Mouse (Mus musculus) G1E (cell line): ENCODE measurements at regions not wholly inside any gene's neighbourhood (a gene's known extent, or its start where the extent isn't known, plus 50 kb on each side); places are given as distances from the start of the nearest gene placed in this dataset.

ENCODE experiments used
- ATAC-seq: 2 replicates; pipeline ENCODE4 v1.8.0; 2016; ENCODE audit warnings: mild to moderate bottlenecking; ENCODE audit not compliant: insufficient number of reproducible peaks, poor library complexity, low FRiP score, severe bottlenecking; ENCODE audit errors: extremely low read depth
- DNase-seq: peaks from one replicate; pipeline ENCODE4 v3.0.0; 2012; ENCODE audit warnings: low spot score
- H3K27me3 ChIP-seq: 2 replicates; pipeline ENCODE4 v1.6.1; 2012; ENCODE audit warnings: mild to moderate bottlenecking, low read length, inconsistent platforms; ENCODE audit not compliant: insufficient read depth
- H3K36me3 ChIP-seq: replicated peaks from 2 replicates; pipeline ENCODE3; 2012; ENCODE audit warnings: mild to moderate bottlenecking, inconsistent platforms
- H3K4me1 ChIP-seq: 2 replicates; pipeline ENCODE4 v1.6.1; 2012; ENCODE audit warnings: low read depth, low read length, inconsistent platforms, mixed read lengths; ENCODE audit not compliant: insufficient read depth
- H3K4me3 ChIP-seq: 2 replicates; pipeline ENCODE4 v1.5.1; 2012; ENCODE audit warnings: low read depth, mild to moderate bottlenecking, inconsistent platforms, low read length, moderate library complexity, mixed read lengths
- H3K9me3 ChIP-seq: replicated peaks from 2 replicates; pipeline ENCODE4 v1.6.1; 2012; ENCODE audit warnings: inconsistent platforms
- CTCF ChIP-seq: IDR thresholded peaks from 2 replicates; pipeline ENCODE4 v1.5.1; 2012; ENCODE audit warnings: low read depth, low read length, inconsistent platforms, mixed read lengths
- GATA1 ChIP-seq: IDR thresholded peaks from 2 replicates; pipeline ENCODE4 v1.6.1; 2012; ENCODE audit warnings: borderline replicate concordance, low read length, inconsistent platforms, mixed read lengths
- GATA2 ChIP-seq: IDR thresholded peaks from 2 replicates; pipeline ENCODE4 v1.6.1; 2012; ENCODE audit warnings: low read depth, low read length, inconsistent platforms, borderline replicate concordance
- POLR2AphosphoS5 ChIP-seq: IDR thresholded peaks from 2 replicates; pipeline ENCODE4 v1.6.1; 2012; ENCODE audit warnings: low read depth, low read length, inconsistent platforms; ENCODE audit not compliant: insufficient replicate concordance
- TAL1 ChIP-seq: conservative IDR thresholded peaks from 2 replicates; pipeline ENCODE4 v1.6.1; 2012; ENCODE audit warnings: low read depth, low read length, inconsistent platforms, mixed read lengths

- H3K9me3 ChIP-seq, result peaks cover 39% of the 10 kb centered on the region
- no peaks in the 10 kb centered on the region for H3K27me3 ChIP-seq
- H3K36me3 ChIP-seq, result no peaks in the 10 kb centered on the region
- no peaks in the 10 kb centered on the region for H3K4me1 ChIP-seq
- H3K4me3 ChIP-seq, result no peak overlapping the region
- DNase-seq (no peak), ATAC-seq (no peak)
- TF ChIP-seq TAL1 (no peak), POLR2AphosphoS5 (no peak), CTCF (no peak), GATA2 (no peak), GATA1 (no peak)
Measured at GRCm38 (mm10) chr13:52389271-52389670, 141.8 kb downstream of the Diras2 start.

- no peaks in the 10 kb centered on the region for H3K36me3 ChIP-seq
- TF ChIP-seq GATA1, result no peak
- no peak for TF ChIP-seq CTCF
- TF ChIP-seq GATA2, result no peak
- no peak for TF ChIP-seq TAL1
- no peak for TF ChIP-seq POLR2AphosphoS5
- DNase-seq, result no peak
- no peak for ATAC-seq
- H3K27me3 ChIP-seq, result no peaks in the 10 kb centered on the region
- H3K4me3 ChIP-seq, result no peak overlapping the region
- H3K9me3 ChIP-seq, result peaks cover 53% of the 10 kb centered on the region
- no peaks in the 10 kb centered on the region for H3K4me1 ChIP-seq
Measured at GRCm38 (mm10) chr13:52395786-52396185, 135.3 kb downstream of the Diras2 start.

- ATAC-seq (no peak), DNase-seq (no peak)
- Histone ChIP-seq H3K4me3 (no peak overlapping the region), H3K36me3 (no peaks in the 10 kb centered on the region), H3K9me3 (peaks cover 42% of the 10 kb centered on the region), H3K27me3 (no peaks in the 10 kb centered on the region), H3K4me1 (no peaks in the 10 kb centered on the region)
- TF ChIP-seq GATA2, result no peak
- TF ChIP-seq CTCF, result no peak
- no peak for TF ChIP-seq TAL1
- no peak for TF ChIP-seq POLR2AphosphoS5
- TF ChIP-seq GATA1, result no peak
Measured at GRCm38 (mm10) chr13:52398344-52398743, 132.7 kb downstream of the Diras2 start.

- ATAC-seq (no peak), DNase-seq (no peak)
- Histone ChIP-seq H3K36me3 (no peaks in the 10 kb centered on the region), H3K9me3 (peaks cover 36% of the 10 kb centered on the region), H3K27me3 (no peaks in the 10 kb centered on the region), H3K4me1 (no peaks in the 10 kb centered on the region), H3K4me3 (no peak overlapping the region)
- TF ChIP-seq CTCF (no peak), POLR2AphosphoS5 (no peak), GATA1 (no peak), GATA2 (no peak), TAL1 (no peak)
Measured at GRCm38 (mm10) chr13:52399143-52399542, 131.9 kb downstream of the Diras2 start.

DNA sequence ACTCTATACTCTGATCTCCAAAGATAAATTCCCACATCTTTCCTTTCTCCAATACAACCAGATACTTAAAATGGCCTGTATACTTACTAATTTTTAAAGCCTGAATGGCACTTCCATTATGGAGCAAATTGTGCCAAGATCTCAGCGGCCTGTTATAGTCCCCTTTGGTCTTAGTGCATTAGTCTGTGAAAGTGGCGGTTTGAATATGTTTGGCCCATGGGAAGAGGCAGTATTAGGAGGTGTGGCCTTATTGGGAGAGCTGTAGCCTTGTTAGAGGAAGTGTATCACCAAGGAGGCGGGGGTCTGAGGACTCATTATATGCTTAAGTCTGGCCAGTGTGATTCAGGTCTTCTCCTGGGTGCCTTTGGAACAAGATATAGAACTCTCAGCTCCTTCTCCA, 127.3 kb downstream of the Diras2 start:
- Histone ChIP-seq H3K27me3 (no peaks in the 10 kb centered on the region), H3K4me3 (no peak overlapping the region), H3K9me3 (peaks cover 20% of the 10 kb centered on the region), H3K36me3 (no peaks in the 10 kb centered on the region), H3K4me1 (no peaks in the 10 kb centered on the region)
- TF ChIP-seq POLR2AphosphoS5, result no peak
- TF ChIP-seq TAL1, result no peak
- no peak for TF ChIP-seq GATA1
- no peak for TF ChIP-seq CTCF
- no peak for TF ChIP-seq GATA2
- ATAC-seq (no peak), DNase-seq (no peak)

- no peak for ATAC-seq
- Histone ChIP-seq H3K27me3 (no peaks in the 10 kb centered on the region), H3K9me3 (peaks cover 60% of the 10 kb centered on the region), H3K4me1 (no peaks in the 10 kb centered on the region), H3K4me3 (no peak overlapping the region), H3K36me3 (no peaks in the 10 kb centered on the region)
- DNase-seq, result no peak
- TF ChIP-seq GATA1 (no peak), GATA2 (no peak), TAL1 (no peak), CTCF (no peak), POLR2AphosphoS5 (no peak)
Measured at GRCm38 (mm10) chr13:52416301-52416700, 114.8 kb downstream of the Diras2 start.

DNA sequence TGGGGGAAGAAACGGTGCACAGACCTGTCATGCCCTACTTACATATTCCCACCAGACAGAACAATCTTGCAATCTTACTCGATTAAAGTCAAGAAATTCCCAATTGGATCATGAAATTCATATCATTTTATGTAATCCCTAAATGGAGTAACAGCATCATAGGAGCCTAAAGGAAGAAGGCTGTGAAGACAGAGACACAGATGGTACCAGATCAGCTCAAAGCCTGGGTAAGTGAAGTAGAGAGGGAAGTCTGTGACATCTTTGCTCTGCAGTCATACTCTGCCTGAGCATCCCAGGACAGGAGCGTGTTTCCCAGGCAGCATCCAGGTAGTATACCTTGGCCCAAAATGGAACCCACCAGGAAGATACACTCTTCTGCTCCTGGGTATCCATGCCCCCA, 108.6 kb downstream of the Diras2 start:
- Histone ChIP-seq H3K36me3 (no peaks in the 10 kb centered on the region), H3K4me3 (no peak overlapping the region)
- ATAC-seq, result no peak

More for the DNA sequence above, 108.6 kb downstream of the Diras2 start:
- Histone ChIP-seq H3K27me3 (no peaks in the 10 kb centered on the region), H3K4me1 (no peaks in the 10 kb centered on the region), H3K9me3 (peaks cover 66% of the 10 kb centered on the region)
- TF ChIP-seq GATA2, result no peak
- TF ChIP-seq CTCF, result no peak
- TF ChIP-seq TAL1, result no peak
- TF ChIP-seq GATA1, result no peak
- TF ChIP-seq POLR2AphosphoS5, result no peak
- no peak for DNase-seq
